7 mouse cellular contexts compared by ENCODE assay signal in the genomic region with DNA sequence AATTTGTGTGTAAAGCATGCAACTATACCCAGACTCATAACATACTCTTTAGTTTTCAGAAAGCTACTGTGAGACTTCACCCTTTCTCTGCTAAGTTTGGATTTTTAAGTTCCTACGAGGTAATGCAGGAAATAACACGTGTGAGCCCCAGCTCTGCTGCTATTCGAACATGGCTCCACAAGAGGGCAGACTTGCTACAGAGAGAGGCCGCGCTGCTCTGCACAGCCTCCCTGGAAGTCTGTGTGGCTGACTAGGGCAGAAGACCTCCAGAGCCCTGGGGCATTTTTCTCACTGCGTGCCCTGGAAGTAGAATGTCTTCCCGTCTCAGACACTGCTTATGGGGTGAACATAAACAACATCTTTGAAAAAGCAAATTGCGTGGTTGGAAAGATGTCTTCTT.
A peak's percentile ranks its signal among the peaks of the same experiment; 100 is the strongest.
DNase-seq lines count a peak whose midpoint lies in the region; ATAC-seq and TF ChIP-seq lines count a peak whose summit lies in the region.

No protein-coding gene starts in this region.

- peak; percentile 89 for ATAC-seq in common myeloid progenitor, adult 5-6 weeks (replicated peaks; ENCODE audit: low read depth, poor library complexity, severe bottlenecking)

- no peak overlapping the region for H3K27ac ChIP-seq in CH12.LX (ENCODE audit: insufficient read depth, low read depth)

- TF ChIP-seq POLR2A in CH12.LX (IDR thresholded peaks at IDR 0.05; ENCODE audit: low read depth, low read length), result no peak

- in situ Hi-C loops in CH12.LX (cut with MboI; ENCODE audit: low pct_ligation_motif_present, low pct_unique_long_range_greater_than_20kb, low sequenced_read_pairs), result no loop called here

- TF ChIP-seq RAD21 in CH12.LX (IDR thresholded peaks at IDR 0.05; ENCODE audit: low read depth, low read length), result peak; percentile 84

- H3K9me3 ChIP-seq in CH12.LX (replicated peaks; ENCODE audit: low read length), result no peaks in the 10 kb centered on the region

- H3K9ac ChIP-seq in CH12.LX (ENCODE audit: insufficient read depth, low read depth), result no peak overlapping the region

- H3K4me2 ChIP-seq in CH12.LX (ENCODE audit: insufficient read depth, low read depth, poor library complexity, severe bottlenecking), result no peak overlapping the region

- peaks cover 0 to 2% of the 10 kb centered on the region in 2 experiments; a peak in 1 of 4 replicates for H3K4me1 ChIP-seq in CH12.LX (ENCODE audit: control insufficient read depth in 1 of 2, insufficient read depth in 2 of 2)

- no peak for TF ChIP-seq EP300 in CH12.LX (IDR thresholded peaks at IDR 0.05; ENCODE audit: low read length)

- H3K36me3 ChIP-seq in CH12.LX (replicated peaks in 1 of 2; ENCODE audit: control insufficient read depth in 1 of 2, insufficient read depth in 1 of 2, low read length in 1 of 2), result no peaks in the 10 kb centered on the region

- no peaks in the 10 kb centered on the region for H3K79me2 ChIP-seq in CH12.LX (replicated peaks; ENCODE audit: control insufficient read depth, extremely low read depth, insufficient read depth, poor library complexity, severe bottlenecking)

- H3K27me3 ChIP-seq in CH12.LX (replicated peaks), result no peaks in the 10 kb centered on the region

- dilution Hi-C loops in CH12.LX (cut with MboI; ENCODE audit: extremely low pct_ligation_motif_present, extremely low pct_unique_long_range_greater_than_20kb, low sequenced_read_pairs), result no loop called here

- peak; percentile 56 to 89 for TF ChIP-seq CTCF in CH12.LX (conservative IDR thresholded peaks at IDR 0.05 in 1 of 2, IDR thresholded peaks at IDR 0.05 in 1 of 2; ENCODE audit: low read depth in 2 of 2, low read length in 2 of 2)

- no peak overlapping the region for H3K4me3 ChIP-seq in CH12.LX (replicated peaks in 1 of 3; ENCODE audit: low read depth in 2 of 3, low read length in 2 of 3, poor library complexity in 1 of 3)

- DNase-seq in CH12.LX (ENCODE audit: extremely low read depth) (peak; percentile 68), WW6 (ENCODE audit: low read depth, low spot score) (peak; percentile 16)
- DNase-seq in heart, postnatal 36 days, result peak; percentile 14 to 22
- peak; percentile 50 for DNase-seq in layer of hippocampus, adult 11-12 months (ENCODE audit: low spot score)
- DNase-seq in lung, postnatal 10 days, result peak; percentile 50
- DNase-seq in right cerebral cortex, postnatal 10 days (ENCODE audit: low spot score in 2 of 2), result peak; percentile 72 to 79

- intact Hi-C loops in heart, postnatal 36 days (cut with DNase I), result no loop called here

TF ChIP-seq in CH12.LX, 34 proteins besides CTCF, POLR2A, EP300 and RAD21:
- TF ChIP-seq SMC3 (IDR thresholded peaks at IDR 0.05; ENCODE audit: low read depth, low read length) (peak; percentile 75), JUND (conservative IDR thresholded peaks at IDR 0.05; ENCODE audit: low read depth, low read length) (no peak), SIN3A (IDR thresholded peaks at IDR 0.05; ENCODE audit: low read length) (no peak), ZKSCAN1 (IDR thresholded peaks at IDR 0.05; ENCODE audit: borderline replicate concordance, low read depth, low read length) (no peak), BHLHE40 (IDR thresholded peaks at IDR 0.05; ENCODE audit: low read depth, low read length) (0 out of 2 replicates have a peak, but pooled peaks have one; percentile 41), HCFC1 (IDR thresholded peaks at IDR 0.05; ENCODE audit: low read depth, low read length) (no peak), ZC3H11A (IDR thresholded peaks at IDR 0.05; ENCODE audit: low read depth, low read length) (peak; percentile 35), GABPA (IDR thresholded peaks at IDR 0.05; ENCODE audit: insufficient replicate concordance, low read depth, low read length) (no peak), KAT2A (IDR thresholded peaks at IDR 0.05; ENCODE audit: insufficient replicate concordance, low read length) (no peak), MAX (IDR thresholded peaks at IDR 0.05; ENCODE audit: low read length) (peak; percentile 82), MYC (IDR thresholded peaks at IDR 0.05; ENCODE audit: low read depth, low read length) (peak; percentile 91), E2F4 (IDR thresholded peaks at IDR 0.05; ENCODE audit: insufficient replicate concordance, low read depth, low read length) (no peak), IRF4 (IDR thresholded peaks at IDR 0.05; ENCODE audit: low read depth, low read length) (no peak), MAFK (IDR thresholded peaks at IDR 0.05; ENCODE audit: insufficient replicate concordance, low read length) (no peak), ELF1 (IDR thresholded peaks at IDR 0.05; ENCODE audit: low read depth, low read length) (0 out of 2 replicates have a peak, but pooled peaks have one; percentile 26), CHD1 (IDR thresholded peaks at IDR 0.05; ENCODE audit: low read depth, low read length) (no peak), ZMIZ1 (IDR thresholded peaks at IDR 0.05; ENCODE audit: low read depth, low read length) (no peak), PAX5 (IDR thresholded peaks at IDR 0.05; ENCODE audit: low read length) (no peak), CHD2 (IDR thresholded peaks at IDR 0.05; ENCODE audit: low read length) (no peak)

Comparison
In these comparisons a context has a peak if more than half of its experiments do, and no peak if none do; other contexts are left out.
1. DNase-seq: peak in every context shown above with its lines; median percentile 76 in right cerebral cortex, postnatal 10 days; 68 in CH12.LX; 50 in layer of hippocampus, adult 11-12 months; 50 in lung, postnatal 10 days; 18 in heart, postnatal 36 days; 16 in WW6.